Mouse (Mus musculus) E14TG2a.4 (cell line): ENCODE results near the gene Fgf8.

Experiments used
- H3K27me3 ChIP-seq: 2 replicates; pipeline ENCODE4 v1.6.1; 2014; ENCODE audit warnings: low read length, control low read depth; ENCODE audit not compliant: insufficient read depth
- H3K36me3 ChIP-seq: 2 replicates; pipeline ENCODE4 v1.6.1; 2014; ENCODE audit warnings: low read length, control low read depth; ENCODE audit not compliant: insufficient read depth
- H3K4me1 ChIP-seq: replicated peaks from 2 replicates; pipeline ENCODE4 v1.6.1; 2014; ENCODE audit warnings: low read depth, low read length, control low read depth
- H3K4me3 ChIP-seq: replicated peaks from 2 replicates; pipeline ENCODE4 v1.5.1; 2014; ENCODE audit warnings: mild to moderate bottlenecking, low read length
- H3K9me3 ChIP-seq: 2 replicates; pipeline ENCODE4 v1.6.1; 2014; ENCODE audit warnings: low read length, control low read depth
- CTCF ChIP-seq: conservative IDR thresholded peaks from 2 replicates; pipeline ENCODE4 v1.5.1; 2014; ENCODE audit warnings: low read length
- NANOG ChIP-seq: IDR thresholded peaks from 2 replicates; pipeline ENCODE4 v1.6.1; 2014; ENCODE audit warnings: borderline replicate concordance, low read length, mixed read lengths
- POU5F1 ChIP-seq: IDR thresholded peaks from 2 replicates; pipeline ENCODE4 v1.6.1; 2014; ENCODE audit warnings: low read length, borderline replicate concordance

Gene Fgf8

DNA sequence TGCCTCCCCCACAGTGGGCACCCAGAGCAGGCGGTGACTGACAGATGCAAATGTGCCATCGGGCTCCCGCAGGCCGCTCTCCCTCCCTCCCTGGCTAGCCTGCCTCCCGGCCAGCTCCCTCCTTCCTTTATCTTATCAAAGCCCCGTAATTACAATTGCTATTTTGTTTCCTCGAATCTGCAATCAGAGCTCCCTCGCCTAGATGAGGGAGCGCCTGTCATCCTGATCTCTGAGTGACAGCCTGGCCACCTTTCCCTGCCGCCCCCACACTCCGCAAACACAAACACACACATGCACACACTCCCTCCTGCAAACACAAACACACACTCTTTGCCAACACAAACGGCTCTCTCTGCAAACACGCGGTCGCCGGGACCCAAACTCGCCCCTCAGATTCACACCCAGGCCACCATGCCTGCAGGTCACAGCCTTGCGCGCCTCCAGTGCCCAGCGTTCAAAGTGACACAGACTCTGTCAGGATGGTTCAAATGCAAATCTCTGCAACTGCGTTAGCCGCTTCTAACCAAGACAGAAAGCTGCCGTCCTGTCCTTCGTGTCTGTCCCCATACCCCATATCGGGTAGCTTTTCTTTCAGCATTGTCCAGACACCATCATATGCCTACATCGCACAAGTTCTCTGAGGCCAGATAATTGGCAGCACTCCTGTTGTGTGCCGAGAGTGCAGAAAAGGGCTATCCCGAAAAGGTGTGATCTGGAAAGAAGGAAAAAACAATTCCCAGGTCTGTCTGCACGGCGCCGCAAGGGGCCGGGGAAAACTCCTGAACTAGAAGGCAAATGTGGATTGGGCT, 2.8 kb upstream of the Fgf8 start:
- TF ChIP-seq NANOG, result no peak
- no peak for TF ChIP-seq CTCF
- TF ChIP-seq POU5F1, result no peak
- Histone ChIP-seq H3K9me3 (no peaks in the 10 kb centered on the region), H3K36me3 (peaks cover 22% of the 10 kb centered on the region), H3K4me1 (peaks cover 68% of the 10 kb centered on the region), H3K27me3 (peaks cover 53% of the 10 kb centered on the region), H3K4me3 (peak overlapping the region; percentile 49)

DNA sequence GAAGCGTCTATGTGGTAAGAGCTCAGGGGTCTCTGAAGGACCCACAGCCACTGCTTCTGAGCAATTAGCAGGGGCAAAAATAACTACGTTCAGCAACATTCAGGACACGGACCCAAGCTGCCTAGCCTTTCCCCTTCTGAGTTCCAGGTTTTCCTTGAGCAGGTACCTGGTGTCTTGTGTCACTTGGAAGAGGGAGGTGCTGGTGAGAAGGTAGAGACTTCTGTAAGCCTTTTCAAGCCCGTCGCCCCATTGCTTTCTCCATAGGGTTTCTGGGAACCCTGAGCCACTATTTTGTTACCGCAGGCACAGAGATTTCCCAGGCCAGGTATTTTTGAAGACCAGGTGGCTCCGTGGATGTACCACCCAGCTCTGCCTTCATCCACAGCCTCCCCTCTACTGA, 904 bp upstream of the Fgf8 start:
- H3K9me3 ChIP-seq, result no peaks in the 10 kb centered on the region
- H3K27me3 ChIP-seq, result peaks cover 72% of the 10 kb centered on the region
- peak overlapping the region; percentile 61; the same call in 1 of the 2 replicates for H3K4me3 ChIP-seq
- peaks cover 14% of the 10 kb centered on the region for H3K36me3 ChIP-seq
- TF ChIP-seq CTCF (no peak), POU5F1 (no peak), NANOG (no peak)
- H3K4me1 ChIP-seq, result peaks cover 59% of the 10 kb centered on the region

DNA sequence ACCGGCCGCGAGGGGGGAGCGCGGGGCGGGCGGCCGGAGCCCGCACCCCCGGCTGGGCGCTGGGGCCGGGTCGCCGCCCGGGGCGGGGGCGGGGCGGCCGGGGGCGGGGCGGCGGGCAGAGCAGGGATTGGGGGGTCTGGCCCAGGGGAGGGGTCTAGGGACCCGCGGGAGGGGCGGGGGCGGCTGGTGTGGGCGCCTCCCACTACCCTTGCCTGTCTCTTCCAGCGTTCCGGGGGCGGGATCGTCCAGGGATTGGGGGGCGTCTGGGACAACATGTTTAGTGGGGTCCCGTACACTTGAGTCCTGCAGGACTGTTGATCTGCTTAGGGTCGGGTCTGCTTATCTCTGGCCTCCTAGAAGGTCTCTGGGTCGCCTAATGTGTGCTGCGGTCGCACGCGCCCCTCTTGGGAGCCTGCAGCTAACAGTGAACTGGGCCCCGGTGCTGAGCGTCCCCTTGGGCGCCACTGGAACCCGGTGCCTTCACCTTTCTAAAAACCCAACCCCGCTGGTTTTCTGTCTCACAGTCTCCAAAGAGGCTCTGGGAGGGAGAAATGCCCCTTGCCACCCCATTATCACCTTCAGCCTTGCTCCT, 365 bp upstream of the Fgf8 start:
- H3K4me1 ChIP-seq, result peaks cover 54% of the 10 kb centered on the region

DNA sequence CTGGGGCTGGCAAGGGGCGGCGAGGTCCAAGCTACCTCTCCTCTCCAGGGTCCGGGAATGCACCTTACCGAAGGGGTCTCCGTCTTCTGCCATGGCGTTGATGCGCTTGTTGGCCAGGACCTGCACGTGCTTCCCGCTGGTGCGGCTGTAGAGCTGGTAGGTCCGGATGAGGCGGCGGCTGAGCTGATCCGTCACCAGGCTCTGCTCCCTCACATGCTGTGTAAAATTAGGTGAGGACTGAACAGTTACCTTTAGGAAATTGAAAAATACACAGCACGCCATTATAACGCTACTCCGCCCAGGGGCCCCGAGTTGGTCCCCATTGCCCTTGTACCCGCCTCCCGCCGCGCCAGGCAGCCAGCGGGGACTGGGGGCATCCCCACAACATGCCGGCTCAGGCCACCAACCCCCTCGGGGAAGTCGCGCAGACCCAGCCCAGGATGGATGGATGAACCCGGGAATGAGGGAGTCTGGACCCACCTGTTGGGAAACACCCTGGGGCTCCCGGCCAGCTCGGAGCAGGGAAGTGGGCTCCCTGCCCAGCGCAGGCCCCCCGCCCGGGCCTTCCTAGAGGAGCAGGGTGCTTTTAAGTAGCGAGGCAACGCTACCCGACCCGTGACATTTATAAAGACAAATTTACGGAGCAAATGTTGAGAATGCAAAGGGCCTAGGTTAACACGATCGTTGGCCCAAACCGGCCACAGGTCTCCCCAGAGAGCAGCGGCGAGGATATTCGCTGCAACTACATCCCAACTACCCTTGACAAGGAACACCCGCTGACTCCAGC, 1.1 kb downstream of the Fgf8 start:
- Histone ChIP-seq H3K4me1 (peaks cover 51% of the 10 kb centered on the region), H3K27me3 (peaks cover 92% of the 10 kb centered on the region), H3K4me3 (peak overlapping the region; percentile 78), H3K36me3 (no peaks in the 10 kb centered on the region), H3K9me3 (no peaks in the 10 kb centered on the region)
- TF ChIP-seq POU5F1 (no peak), NANOG (no peak), CTCF (no peak)

More for the DNA sequence above, 365 bp upstream of the Fgf8 start:
- Histone ChIP-seq H3K27me3 (peaks cover 77% of the 10 kb centered on the region), H3K4me3 (peak overlapping the region; percentile 61), H3K36me3 (peaks cover 9% of the 10 kb centered on the region), H3K9me3 (no peaks in the 10 kb centered on the region)
- TF ChIP-seq NANOG (no peak), CTCF (no peak), POU5F1 (no peak)

DNA sequence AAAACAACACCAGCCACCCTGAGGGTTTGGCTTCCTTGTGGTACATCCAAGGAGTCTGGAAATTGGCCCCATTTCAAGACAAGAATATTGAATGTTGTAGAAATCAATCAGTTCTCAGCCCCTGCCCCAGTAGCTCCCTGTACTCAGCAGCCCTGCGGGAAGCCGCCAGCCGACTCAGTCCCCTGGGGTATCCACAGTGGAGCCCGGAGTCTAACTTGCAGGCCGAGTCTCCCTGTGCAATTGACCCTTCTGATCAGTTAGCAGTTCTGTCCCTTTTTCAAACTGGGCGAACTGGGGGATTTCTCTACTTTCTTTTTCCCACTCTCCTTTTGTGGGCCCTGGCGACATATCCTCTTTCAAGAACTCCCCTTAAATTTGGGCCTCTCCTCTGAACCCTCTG, 1.9 kb downstream of the Fgf8 start:
- H3K36me3 ChIP-seq, result no peaks in the 10 kb centered on the region
- no peaks in the 10 kb centered on the region for H3K9me3 ChIP-seq
- peaks cover 95% of the 10 kb centered on the region for H3K27me3 ChIP-seq
- no peak for TF ChIP-seq CTCF
- TF ChIP-seq POU5F1, result no peak
- no peak for TF ChIP-seq NANOG
- peaks cover 43% of the 10 kb centered on the region for H3K4me1 ChIP-seq
- no peak overlapping the region for H3K4me3 ChIP-seq

DNA sequence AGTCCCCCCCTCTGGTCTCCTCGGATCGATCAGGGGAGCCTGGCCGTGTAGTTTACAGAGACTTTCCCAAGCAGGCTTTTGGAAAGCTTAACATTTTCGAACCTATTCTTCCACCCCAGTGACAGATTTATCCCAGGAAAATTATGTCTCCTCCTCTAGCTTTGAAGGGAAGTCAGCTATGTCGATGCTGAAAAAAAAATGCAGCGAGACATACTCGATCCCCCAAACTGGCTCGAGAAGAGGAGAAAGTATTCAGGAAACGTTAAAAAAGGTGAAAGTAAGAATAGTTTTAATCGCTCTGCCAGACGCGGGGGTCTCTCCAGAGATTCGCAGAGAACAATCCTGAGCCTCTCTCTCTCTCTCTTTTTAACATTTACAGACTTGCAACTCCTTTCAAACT, 2.5 kb downstream of the Fgf8 start:
- TF ChIP-seq CTCF (no peak), NANOG (no peak), POU5F1 (no peak)
- Histone ChIP-seq H3K27me3 (peaks cover 95% of the 10 kb centered on the region), H3K9me3 (no peaks in the 10 kb centered on the region), H3K36me3 (no peaks in the 10 kb centered on the region), H3K4me1 (peaks cover 37% of the 10 kb centered on the region), H3K4me3 (no peak overlapping the region)

DNA sequence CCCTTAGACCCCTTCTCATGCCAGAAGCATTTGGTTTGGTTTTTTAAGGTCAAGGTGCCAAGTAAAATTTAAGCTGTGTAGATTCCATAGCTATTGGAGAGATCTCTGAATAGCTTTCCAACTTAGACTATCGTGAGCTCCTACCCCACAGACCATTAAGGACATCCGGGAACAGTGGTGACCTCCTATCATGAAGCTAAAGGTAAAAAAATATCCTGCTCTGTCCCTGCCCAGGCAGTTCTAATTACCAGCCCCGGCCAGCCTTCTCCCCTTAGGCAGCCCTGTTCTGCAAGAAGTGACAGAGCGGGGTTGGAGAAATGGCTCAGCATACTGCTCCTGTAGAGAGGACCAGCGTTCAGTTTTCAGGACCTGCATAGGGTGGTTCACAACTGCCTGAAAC, 4.2 kb downstream of the Fgf8 start:
- H3K4me3 ChIP-seq, result no peak overlapping the region
- peaks cover 96% of the 10 kb centered on the region for H3K27me3 ChIP-seq
- no peaks in the 10 kb centered on the region for H3K36me3 ChIP-seq
- no peaks in the 10 kb centered on the region for H3K9me3 ChIP-seq
- TF ChIP-seq NANOG (no peak), POU5F1 (no peak), CTCF (no peak)
- peaks cover 36% of the 10 kb centered on the region for H3K4me1 ChIP-seq

DNA sequence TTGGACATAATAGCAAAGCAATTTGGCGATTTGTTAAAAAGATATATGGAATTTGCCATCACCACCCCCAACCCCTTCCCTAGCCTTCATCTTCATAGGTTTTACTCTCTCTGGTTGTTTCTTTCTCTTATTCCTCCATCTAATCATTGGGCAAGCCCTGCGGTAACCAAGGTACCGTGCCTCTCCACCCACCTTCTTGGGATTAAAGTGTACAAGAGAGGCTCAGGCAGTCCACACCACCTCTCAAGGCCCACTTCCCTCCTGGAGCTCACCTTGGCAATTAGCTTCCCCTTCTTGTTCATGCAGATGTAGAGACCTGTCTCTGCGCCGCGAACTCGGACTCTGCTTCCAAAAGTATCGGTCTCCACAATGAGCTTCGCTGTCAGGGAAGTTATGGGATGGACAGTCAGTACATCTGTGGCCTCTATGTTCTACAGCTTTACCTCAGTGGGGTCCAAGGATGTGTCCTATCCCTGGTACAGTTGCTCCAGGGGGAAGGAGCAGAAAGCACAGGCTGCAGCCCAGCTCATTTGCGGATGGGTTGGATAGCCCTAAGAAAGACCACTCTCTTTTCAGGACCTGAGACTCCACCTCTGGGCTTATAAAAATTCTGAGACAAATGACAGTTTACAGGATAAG, 4.8 kb downstream of the Fgf8 start:
- no peaks in the 10 kb centered on the region for H3K36me3 ChIP-seq
- no peaks in the 10 kb centered on the region for H3K9me3 ChIP-seq
- peak overlapping the region; percentile 64; the same call in 1 of the 2 replicates for H3K4me3 ChIP-seq
- no peak for TF ChIP-seq POU5F1
- no peak for TF ChIP-seq NANOG
- TF ChIP-seq CTCF, result no peak
- peaks cover 96% of the 10 kb centered on the region for H3K27me3 ChIP-seq
- H3K4me1 ChIP-seq, result peaks cover 36% of the 10 kb centered on the region
